Mouse (Mus musculus): ENCODE data around the gene Tm6sf2.

DNA sequence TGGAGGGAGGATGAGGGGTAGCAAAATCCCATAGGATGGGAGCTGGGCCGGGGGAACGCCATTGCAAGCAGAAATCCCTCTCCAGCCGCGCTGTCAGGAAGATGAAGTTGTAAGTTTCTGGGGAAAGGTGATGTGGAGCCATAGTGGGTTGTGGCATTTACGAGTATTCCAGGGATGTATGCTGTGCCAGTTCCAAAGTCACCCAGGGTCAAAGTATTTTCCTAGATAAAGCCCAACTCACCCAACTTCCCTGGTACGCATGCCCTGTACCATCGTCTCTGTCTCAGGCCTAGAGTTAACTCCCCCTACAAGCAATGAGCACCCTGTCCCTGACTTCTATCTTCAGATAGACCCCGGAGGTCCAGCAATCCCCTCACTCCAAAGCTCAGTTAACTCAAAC is 396 bp downstream of the Tm6sf2 start:
- TF ChIP-seq POLR2A (IDR thresholded peaks at IDR 0.05; ENCODE audit: insufficient read depth, low read depth, low read length), result no peak
- no peak for TF ChIP-seq CTCF (IDR thresholded peaks at IDR 0.05; ENCODE audit: insufficient read depth, low read depth, low read length)

Measured in olfactory bulb, adult 2 months (tissue).